ENCODE assay signal across 9 mouse cellular contexts in the genomic region with DNA sequence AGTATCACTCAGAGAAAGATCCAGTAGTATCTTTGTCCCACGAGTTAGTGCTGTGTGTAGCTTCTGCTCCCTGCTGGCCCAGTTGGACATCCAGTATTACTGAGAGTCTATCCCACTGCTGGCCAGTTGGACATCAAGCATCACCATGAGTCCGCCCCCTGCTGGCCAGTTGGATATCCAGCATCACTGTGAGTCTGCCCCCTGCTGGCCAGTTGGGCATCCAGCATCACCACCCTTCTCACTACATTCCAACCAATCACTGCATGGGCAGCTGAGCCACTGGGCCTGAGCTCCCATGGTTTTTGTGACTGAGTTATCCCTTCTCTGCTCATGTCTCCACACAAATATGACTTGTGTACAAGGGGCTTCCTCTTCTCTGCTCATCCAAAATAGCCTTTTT. TPM values are rescaled to one million over a fixed set of nuclear protein-coding genes. Genes with fewer than 3 reads are reported as not detected.
A peak's percentile ranks its signal among the peaks of the same experiment; 100 is the strongest.
DNase-seq lines count a peak whose midpoint lies in the region; ATAC-seq and TF ChIP-seq lines count a peak whose summit lies in the region.
"Had no signal": no experiment of that assay in that cellular context is flagged by ENCODE, and none has a peak within 500 bp of the region (broad histone marks: within the 10 kb centered on the region; RNA-seq: fewer than 3 reads in every experiment).

No protein-coding gene starts in this region.

- H3K4me3 ChIP-seq in limb, embryonic 11.5 days (ENCODE audit: low read depth, low read length) = no peak overlapping the region
- no peak overlapping the region for H3K4me3 ChIP-seq in small intestine, adult 2 months (ENCODE audit: low read depth, low read length)
- H3K4me3 ChIP-seq in midbrain, embryonic 13.5 days (replicated peaks) = no peak overlapping the region
- H3K4me3 ChIP-seq: stomach, embryonic 15.5 days had no signal

- H3K36me3 ChIP-seq in limb, embryonic 11.5 days (ENCODE audit: control insufficient read depth, insufficient read depth, low read length) = peaks cover 3% of the 10 kb centered on the region; the same call in 1 of the 2 replicates
- H3K36me3 ChIP-seq in small intestine, adult 2 months (ENCODE audit: control insufficient read depth, insufficient read depth, low read length) = no peaks in the 10 kb centered on the region
- peaks cover 20% of the 10 kb centered on the region for H3K36me3 ChIP-seq in midbrain, embryonic 13.5 days
- H3K36me3 ChIP-seq: stomach, embryonic 15.5 days had no signal

- H3K27me3 ChIP-seq in limb, embryonic 11.5 days (ENCODE audit: control insufficient read depth, insufficient read depth, low read length) = no peaks in the 10 kb centered on the region
- no peaks in the 10 kb centered on the region for H3K27me3 ChIP-seq in small intestine, adult 2 months (ENCODE audit: control insufficient read depth, insufficient read depth, low read length)
- H3K27me3 ChIP-seq in midbrain, embryonic 13.5 days = no peaks in the 10 kb centered on the region
- H3K27me3 ChIP-seq: stomach, embryonic 15.5 days had no signal

- intact Hi-C loops in gastrocnemius, postnatal 14 days (cut with DNase I; ENCODE audit: low total_unique reads) = no loop called here

- peak; percentile 85; the same call in 1 of the 2 replicates for TF ChIP-seq CTCF in small intestine, adult 2 months (IDR thresholded peaks at IDR 0.05; ENCODE audit: extremely low read depth, insufficient read length, insufficient replicate concordance, low read depth, low read length)

- 91% methylated on average over 2 of the region's 2 CpGs for WGBS in limb, embryonic 11.5 days
- 86% methylated on average over 2 of the region's 2 CpGs for WGBS in small intestine, adult 2 months
- 78% methylated on average over 2 of the region's 2 CpGs for WGBS in midbrain, embryonic 13.5 days

- H3K27ac ChIP-seq in limb, embryonic 11.5 days (replicated peaks; ENCODE audit: low read depth, low read length) = no peak overlapping the region
- H3K27ac ChIP-seq in small intestine, adult 2 months (ENCODE audit: insufficient read depth, low read depth, low read length) = no peak overlapping the region
- no peak overlapping the region for H3K27ac ChIP-seq in midbrain, embryonic 13.5 days
- H3K27ac ChIP-seq: stomach, embryonic 15.5 days had no signal

- H3K9me3 ChIP-seq in limb, embryonic 11.5 days (ENCODE audit: control insufficient read depth, low read length) = no peaks in the 10 kb centered on the region
- no peaks in the 10 kb centered on the region for H3K9me3 ChIP-seq in midbrain, embryonic 13.5 days
- H3K9me3 ChIP-seq: stomach, embryonic 15.5 days had no signal

- no peak overlapping the region for H3K4me2 ChIP-seq in limb, embryonic 11.5 days (ENCODE audit: low read depth, severe bottlenecking)
- no peak overlapping the region for H3K4me2 ChIP-seq in midbrain, embryonic 13.5 days (replicated peaks)
- H3K4me2 ChIP-seq: stomach, embryonic 15.5 days had no signal

- no peak for ATAC-seq in limb, embryonic 11.5 days (ENCODE audit: insufficient number of reproducible peaks, low FRiP score, low TSS enrichment, low read depth)
- ATAC-seq in midbrain, embryonic 13.5 days = no peak

- DNase-seq in gastrocnemius, postnatal 10 days = peak; percentile 26
- no peak for DNase-seq in gastrocnemius, postnatal 14 days
- DNase-seq in A20 (ENCODE audit: low read depth, low spot score) (peak; percentile 69), ZHBTc4 (ENCODE audit: low read depth, low spot score) (peak; percentile 93)
- peak; percentile 50 for DNase-seq in limb, embryonic 11.5 days (ENCODE audit: low spot score)
- DNase-seq in right cerebral cortex, adult 18-20 months = no peak

- H3K4me1 ChIP-seq in limb, embryonic 11.5 days (ENCODE audit: control insufficient read depth, insufficient read depth, low read length) = no peaks in the 10 kb centered on the region
- H3K4me1 ChIP-seq in small intestine, adult 2 months (ENCODE audit: control insufficient read depth, insufficient read depth, insufficient read length, low read length) = no peaks in the 10 kb centered on the region
- no peaks in the 10 kb centered on the region for H3K4me1 ChIP-seq in midbrain, embryonic 13.5 days (replicated peaks)
- H3K4me1 ChIP-seq: stomach, embryonic 15.5 days had no signal

- TF ChIP-seq POLR2A in small intestine, adult 2 months (IDR thresholded peaks at IDR 0.05; ENCODE audit: low read depth, low read length) = no peak

- H3K9ac ChIP-seq in limb, embryonic 11.5 days (ENCODE audit: low read length) = no peak overlapping the region
- no peak overlapping the region for H3K9ac ChIP-seq in midbrain, embryonic 13.5 days (replicated peaks)
- H3K9ac ChIP-seq: stomach, embryonic 15.5 days had no signal

RNA-seq across cellular contexts. Expression of gene Rtkn2, which starts 33.8 kb away (rescaled TPM):
- total RNA-seq in gastrocnemius, postnatal 10 days (2021) = 1 to 10 TPM; 2.2 to 3.0 TPM
- 1 to 10 TPM; 1.1 to 1.8 TPM for total RNA-seq in gastrocnemius, postnatal 14 days (2021)
- polyA plus RNA-seq in limb, embryonic 11.5 days (2014; fragmentation: Nextera tagmentation; extraction: Ambion mirVana) = 13.8 and 14.6 TPM in 2 replicates
- polyA plus RNA-seq in small intestine, adult 2 months (2012; rRNA removed) = 0.06 TPM in 1 of 2 replicates, not detected in the other
- polyA plus RNA-seq in midbrain, embryonic 13.5 days (2015; fragmentation: Nextera tagmentation; extraction: Ambion mirVana) = 8.9 and 12.3 TPM in 2 replicates

Comparison
In these comparisons a context has a peak if more than half of its experiments do, and no peak if none do; other contexts are left out.
1. DNase-seq: peak in gastrocnemius, postnatal 10 days (single experiment), A20 (single experiment), ZHBTc4 (single experiment) and limb, embryonic 11.5 days (single experiment); none in gastrocnemius, postnatal 14 days (single experiment) and right cerebral cortex, adult 18-20 months (single experiment).